Mouse (Mus musculus): ENCODE measurements around the gene Hpn.

- TF ChIP-seq CTCF (conservative IDR thresholded peaks at IDR 0.05; ENCODE audit: low read length) (no peak), POU5F1 (IDR thresholded peaks at IDR 0.05; ENCODE audit: borderline replicate concordance, low read length) (no peak), NANOG (IDR thresholded peaks at IDR 0.05; ENCODE audit: borderline replicate concordance, low read length) (no peak)
These were observed 13.1 kb upstream of the Hpn start for GRCm38 (mm10) chr7:31128157-31128705.
